Mouse (Mus musculus) MEL (cell line): ENCODE results near the gene Gm17490. TPM values are rescaled to one million over a fixed set of nuclear protein-coding genes. Genes with fewer than 3 reads are reported as not detected.

Source experiments
- DNase-seq: peaks from one replicate; pipeline ENCODE4 v3.0.0; 2011; ENCODE audit warnings: low read depth, low spot score
- H3K27ac ChIP-seq: 2 replicates; pipeline ENCODE4 v1.5.1; 2012; ENCODE audit warnings: low read depth, mild to moderate bottlenecking, control low read depth, low read length, moderate library complexity; ENCODE audit not compliant: control insufficient read depth
- H3K27me3 ChIP-seq, 2 experiments: fragments of 150-350 bp in 1 of 2; sonication (generic) in 1 of 2; 2 replicates each; pipeline ENCODE4 v1.6.1; 2012; ENCODE audit warnings: low read length in 2 of 2, mild to moderate bottlenecking in 2 of 2, improper control_type of control experiment in 1 of 2, moderate library complexity in 1 of 2; ENCODE audit not compliant: insufficient read depth in 2 of 2, control insufficient read depth in 1 of 2
- H3K36me3 ChIP-seq, 2 experiments: 2 replicates each; pipeline ENCODE4 v1.6.1; 2012 to 2014; ENCODE audit warnings: low read length in 2 of 2, improper control_type of control experiment in 1 of 2, inconsistent platforms in 1 of 2, mild to moderate bottlenecking in 1 of 2; ENCODE audit not compliant: insufficient read depth in 2 of 2, control insufficient read depth in 1 of 2
- H3K4me1 ChIP-seq, 2 experiments: fragments of 150-350 bp in 1 of 2; sonication (generic) in 1 of 2; 2 replicates each; pipeline ENCODE4 v1.6.1; 2012; ENCODE audit warnings: low read length in 2 of 2, improper control_type of control experiment in 1 of 2, mild to moderate bottlenecking in 1 of 2; ENCODE audit not compliant: insufficient read depth in 2 of 2, control insufficient read depth in 1 of 2
- H3K4me3 ChIP-seq, 2 experiments: fragments of 150-350 bp in 1 of 2; sonication (generic) in 1 of 2; 2 replicates each; pipeline ENCODE4 v1.5.1; 2012; ENCODE audit warnings: low read depth in 2 of 2, low read length in 2 of 2, mild to moderate bottlenecking in 2 of 2, moderate library complexity in 2 of 2, control low read depth in 1 of 2, improper control_type of control experiment in 1 of 2; ENCODE audit not compliant: control insufficient read depth in 1 of 2, insufficient read depth in 1 of 2
- H3K79me2 ChIP-seq: 2 replicates; pipeline ENCODE4 v1.6.1; 2012; ENCODE audit warnings: mild to moderate bottlenecking, low read length, moderate library complexity; ENCODE audit not compliant: control insufficient read depth, poor library complexity, insufficient read depth
- H3K9ac ChIP-seq: 2 replicates; pipeline ENCODE4 v1.6.1; 2012; ENCODE audit warnings: low read depth, mild to moderate bottlenecking, control low read depth, low read length, moderate library complexity; ENCODE audit not compliant: control insufficient read depth, poor library complexity, severe bottlenecking
- H3K9me3 ChIP-seq: fragments of 150-350 bp; sonication (generic); replicated peaks from 2 replicates; pipeline ENCODE4 v1.6.1; 2012; ENCODE audit warnings: mild to moderate bottlenecking, low read length, improper control_type of control experiment, moderate library complexity; ENCODE audit not compliant: insufficient read depth
- BHLHE40 ChIP-seq: IDR thresholded peaks from 2 replicates; pipeline ENCODE4 v1.6.1; 2012; ENCODE audit warnings: low read depth, mild to moderate bottlenecking, inconsistent platforms, low read length, improper control_type of control experiment, borderline replicate concordance
- CHD2 ChIP-seq: IDR thresholded peaks from 2 replicates; pipeline ENCODE4 v1.6.1; 2011; ENCODE audit warnings: low read length, improper control_type of control experiment
- E2F4 ChIP-seq: IDR thresholded peaks from 2 replicates; pipeline ENCODE4 v1.6.1; 2011; ENCODE audit warnings: low read depth, low read length, improper control_type of control experiment, borderline replicate concordance
- EP300 ChIP-seq, 2 experiments: IDR thresholded peaks; 2 replicates each; pipeline ENCODE4 v1.6.1; 2011; ENCODE audit warnings: improper control_type of control experiment in 2 of 2, low read length in 2 of 2, low read depth in 1 of 2, mild to moderate bottlenecking in 1 of 2
- ETS1 ChIP-seq: IDR thresholded peaks from 2 replicates; pipeline ENCODE4 v1.6.1; 2012; ENCODE audit warnings: low read depth, mild to moderate bottlenecking, inconsistent platforms, low read length, improper control_type of control experiment, moderate library complexity
- HCFC1 ChIP-seq: IDR thresholded peaks from 2 replicates; pipeline ENCODE4 v1.6.1; 2012; ENCODE audit warnings: low read depth, mild to moderate bottlenecking, inconsistent platforms, low read length, improper control_type of control experiment, moderate library complexity
- MAFK ChIP-seq: IDR thresholded peaks from 2 replicates; pipeline ENCODE4 v1.6.1; 2011; ENCODE audit warnings: low read depth, mild to moderate bottlenecking, low read length, improper control_type of control experiment, borderline replicate concordance
- MAX ChIP-seq: IDR thresholded peaks from 2 replicates; pipeline ENCODE4 v1.6.1; 2011; ENCODE audit warnings: low read length, improper control_type of control experiment
- MXI1 ChIP-seq: IDR thresholded peaks from 2 replicates; pipeline ENCODE4 v1.6.1; 2011; ENCODE audit warnings: mild to moderate bottlenecking, low read depth, low read length, improper control_type of control experiment
- NRF1 ChIP-seq: IDR thresholded peaks from 2 replicates; pipeline ENCODE4 v1.6.1; 2014; ENCODE audit warnings: low read depth, mild to moderate bottlenecking, inconsistent platforms, low read length, improper control_type of control experiment, moderate library complexity; ENCODE audit not compliant: poor library complexity, insufficient read depth, severe bottlenecking
- SMC3 ChIP-seq: IDR thresholded peaks from 2 replicates; pipeline ENCODE4 v1.6.1; 2011; ENCODE audit warnings: low read depth, low read length, improper control_type of control experiment
- ZC3H11A ChIP-seq: IDR thresholded peaks from 2 replicates; pipeline ENCODE4 v1.6.1; 2012; ENCODE audit warnings: low read depth, mild to moderate bottlenecking, inconsistent platforms, low read length, improper control_type of control experiment
- ZKSCAN1 ChIP-seq: IDR thresholded peaks from 2 replicates; pipeline ENCODE4 v1.6.1; 2012; ENCODE audit warnings: low read depth, mild to moderate bottlenecking, inconsistent platforms, low read length, improper control_type of control experiment, moderate library complexity
- ZMIZ1 ChIP-seq: IDR thresholded peaks from 2 replicates; pipeline ENCODE4 v1.6.1; 2012; ENCODE audit warnings: low read depth, mild to moderate bottlenecking, inconsistent platforms, low read length, improper control_type of control experiment, moderate library complexity
- ZNF384 ChIP-seq: IDR thresholded peaks from 2 replicates; pipeline ENCODE4 v1.6.1; 2012; ENCODE audit warnings: low read depth, mild to moderate bottlenecking, inconsistent platforms, low read length, improper control_type of control experiment
- polyA plus RNA-seq, 2 experiments: library from polyadenylated mRNA; stranded (reverse) in 1 of 2; unstranded in 1 of 2; fragments of >175 nt in 1 of 2; fragments of >200 nt in 1 of 2; gene quantifications; 2 replicates each; pipeline versions ENCODE4 v1.2.1 to v1.2.4; 2012; ENCODE audit warnings: low replicate concordance in 2 of 2, low read depth in 1 of 2; ENCODE audit not compliant: insufficient read length in 2 of 2, insufficient read depth in 1 of 2, missing spikeins in 1 of 2
- total RNA-seq: library from RNA; depleted of rRNA; stranded (reverse); fragments of 300-350 nt; gene quantifications from 2 replicates; pipeline ENCODE4 v1.2.3, GENCODE M21; 2012

Gene Gm17490
- total and polyA plus RNA-seq, 3 experiments, result not detected

DNA sequence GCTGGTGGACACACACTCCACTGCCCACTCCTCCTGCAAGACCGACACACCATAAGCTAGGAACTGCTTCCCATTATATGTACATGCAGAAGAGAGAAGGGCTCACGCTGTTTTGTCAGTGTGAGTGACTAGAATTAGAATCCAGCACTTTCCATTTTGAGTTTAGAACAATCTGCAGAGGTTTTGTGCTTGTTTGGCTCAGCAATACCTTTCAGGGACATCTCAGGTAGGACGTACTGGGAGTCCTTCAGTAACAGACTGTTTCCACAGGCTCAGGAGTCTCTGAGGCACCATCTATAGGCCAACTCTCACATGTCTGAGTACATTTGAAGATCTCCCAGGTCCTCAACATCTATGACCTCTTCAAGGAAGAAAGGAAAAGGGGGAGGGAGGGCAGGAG, 26.1 kb upstream of the Gm17490 start:
- no peaks in the 10 kb centered on the region for H3K4me1 ChIP-seq
- no peak overlapping the region for H3K27ac ChIP-seq
- H3K9ac ChIP-seq, result no peak overlapping the region
- TF ChIP-seq NRF1 (no peak), E2F4 (no peak), MXI1 (no peak), CHD2 (no peak), ZC3H11A (no peak), SMC3 (no peak), ZKSCAN1 (no peak)
- TF ChIP-seq, all 39 proteins: peak for 0
- Histone ChIP-seq H3K36me3 (no peaks in the 10 kb centered on the region), H3K79me2 (no peaks in the 10 kb centered on the region), H3K9me3 (no peaks in the 10 kb centered on the region), H3K27me3 (peaks cover 0 to 2% of the 10 kb centered on the region in 2 experiments; a peak in 2 of 4 replicates), H3K4me3 (no peak overlapping the region)
- no peak for DNase-seq

DNA sequence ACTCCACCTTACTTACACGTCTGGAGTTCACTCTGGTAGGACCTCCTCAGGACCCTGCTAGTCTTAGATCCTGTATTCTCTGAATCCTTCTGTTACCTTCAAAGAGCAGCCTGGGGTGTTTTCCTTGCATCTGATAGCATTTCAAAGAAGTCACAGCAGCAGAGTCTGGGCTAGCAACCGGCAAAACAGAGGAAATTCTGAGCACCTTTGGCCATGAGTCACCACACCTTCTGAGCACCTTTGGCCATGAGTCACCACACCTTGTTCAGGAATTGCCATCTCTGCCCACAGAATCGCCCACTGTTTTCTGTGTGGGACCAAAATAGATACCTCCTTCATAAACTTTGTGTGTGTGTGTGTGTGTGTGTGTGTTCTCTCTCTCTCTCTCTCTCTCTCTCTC, 25.4 kb upstream of the Gm17490 start:
- no peaks in the 10 kb centered on the region for H3K4me1 ChIP-seq
- TF ChIP-seq MAX (no peak), ZMIZ1 (no peak)
- TF ChIP-seq, all 39 proteins: peak for 0
- no peaks in the 10 kb centered on the region for H3K36me3 ChIP-seq
- H3K9ac ChIP-seq, result no peak overlapping the region
- DNase-seq, result no peak
- H3K9me3 ChIP-seq, result no peaks in the 10 kb centered on the region
- peaks cover 0 to 2% of the 10 kb centered on the region in 2 experiments; a peak in 2 of 4 replicates for H3K27me3 ChIP-seq
- no peak overlapping the region for H3K4me3 ChIP-seq
- H3K79me2 ChIP-seq, result no peaks in the 10 kb centered on the region
- no peak overlapping the region for H3K27ac ChIP-seq

DNA sequence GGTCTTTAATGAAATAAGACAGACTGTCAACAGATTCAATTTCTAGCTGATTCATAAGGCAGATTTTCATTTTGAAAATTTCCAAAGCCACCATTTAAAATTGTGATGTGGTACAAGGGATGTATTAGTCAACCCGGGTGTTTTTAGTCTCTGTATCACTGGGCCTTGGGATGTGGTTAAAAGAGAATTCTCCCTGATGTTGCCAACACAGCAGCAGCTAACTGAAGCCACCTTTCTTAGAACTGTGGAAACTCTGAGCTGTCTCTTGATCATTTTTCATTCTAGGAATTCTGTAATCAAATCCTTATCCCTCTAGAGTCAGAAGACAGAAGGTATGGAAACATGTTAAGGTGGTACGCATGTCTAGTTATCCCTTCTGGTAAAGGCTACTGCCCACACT, 19.2 kb upstream of the Gm17490 start:
- Histone ChIP-seq H3K27me3 (peaks cover 0 to 1% of the 10 kb centered on the region in 2 experiments; a peak in 2 of 4 replicates), H3K4me3 (no peak overlapping the region), H3K9ac (no peak overlapping the region), H3K36me3 (no peaks in the 10 kb centered on the region), H3K4me1 (no peaks in the 10 kb centered on the region), H3K79me2 (no peaks in the 10 kb centered on the region), H3K27ac (no peak overlapping the region), H3K9me3 (no peaks in the 10 kb centered on the region)
- DNase-seq, result no peak
- no peak for TF ChIP-seq ETS1
- no peak for TF ChIP-seq ZNF384
- no peak for TF ChIP-seq EP300 (IDR thresholded peaks at IDR 0.05; ENCODE audit: low read depth in 1 of 2, low read length in 2 of 2)
- no peak for TF ChIP-seq HCFC1
- no peak for TF ChIP-seq MAFK
- no peak for TF ChIP-seq BHLHE40
